Mouse (Mus musculus) lung, adult 2 months (tissue): Measurements from ENCODE around the gene Tnf.

ENCODE experiments used
- CTCF ChIP-seq: fragments of 200-500 bp; IDR thresholded peaks from 2 replicates; pipeline ENCODE4 v1.5.1; 2011; ENCODE audit warnings: mild to moderate bottlenecking, low read length, control low read depth; ENCODE audit not compliant: insufficient read depth
- POLR2A ChIP-seq: fragments of 200-500 bp; IDR thresholded peaks from 2 replicates; pipeline ENCODE4 v1.6.1; 2011; ENCODE audit warnings: low read depth, mild to moderate bottlenecking, control low read depth, low read length, borderline replicate concordance; ENCODE audit errors: extremely low read depth

DNA sequence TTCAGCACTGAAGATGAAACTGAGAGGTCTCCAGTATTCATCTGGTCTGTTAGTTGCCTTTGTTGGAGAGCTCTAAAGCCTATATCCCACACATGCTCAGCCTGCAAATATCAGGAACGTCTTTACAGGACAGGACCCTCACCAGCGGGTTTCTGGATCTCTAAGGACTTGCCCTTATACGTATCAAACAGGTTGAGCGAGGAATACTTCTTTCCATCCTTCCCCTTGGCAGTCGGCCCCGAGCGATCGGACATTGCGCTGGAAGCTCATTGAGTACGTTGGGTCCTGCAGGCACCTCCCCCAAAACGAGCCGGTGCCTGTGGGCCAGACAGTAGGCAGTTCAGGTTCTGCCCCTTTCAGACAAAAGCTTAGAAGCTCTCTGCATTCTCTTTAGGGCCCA lies 39.1 kb downstream of the Tnf start:
- no peak for TF ChIP-seq CTCF
- TF ChIP-seq POLR2A = no peak
